Mouse (Mus musculus): ENCODE results near the gene Cep131.

DNA sequence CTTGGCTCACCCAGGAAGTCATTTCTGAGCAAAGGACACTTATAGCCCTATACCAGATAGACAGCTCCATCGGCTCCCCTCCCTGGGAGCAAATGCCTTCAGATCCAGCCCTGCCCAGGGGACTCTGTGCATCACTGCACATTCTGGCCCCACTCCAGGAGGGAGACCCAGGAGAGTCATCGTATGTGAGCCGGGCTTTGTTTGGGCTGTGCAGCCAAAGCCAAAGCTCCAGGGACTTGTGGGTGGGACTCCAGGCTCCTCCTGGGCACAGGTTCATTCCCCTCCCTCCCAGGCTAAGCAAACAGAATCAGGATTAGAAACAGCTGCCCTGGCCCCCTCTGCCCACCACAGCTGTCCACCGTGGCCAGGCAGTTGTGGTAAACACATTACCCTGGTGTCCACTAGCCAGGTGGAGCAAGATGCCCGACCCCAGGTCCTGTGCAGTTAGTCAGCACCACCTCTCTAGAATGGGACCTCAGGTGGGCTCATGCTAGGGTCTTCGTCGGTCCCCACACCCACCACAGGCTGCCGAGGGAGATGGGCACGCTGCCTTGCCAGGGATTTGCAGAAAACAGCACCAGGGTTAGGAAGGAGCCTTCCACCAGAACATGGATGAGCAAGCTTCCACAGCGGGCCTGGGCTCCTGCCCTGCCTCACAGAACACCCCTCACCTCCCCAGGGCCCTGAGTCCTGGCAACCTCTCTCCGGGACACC is 40.6 kb downstream of the Cep131 start:
- no peak for TF ChIP-seq POLR2A (IDR thresholded peaks at IDR 0.05; ENCODE audit: borderline replicate concordance, control insufficient read depth, low read depth, low read length)
- no peak for TF ChIP-seq CTCF (IDR thresholded peaks at IDR 0.05; ENCODE audit: control insufficient read depth, insufficient read depth, low read length)

All from bone marrow, adult 2 months (tissue).